Mouse (Mus musculus): ENCODE data around the gene Oxct2a. TPM values are rescaled to one million over a fixed set of nuclear protein-coding genes. Genes with fewer than 3 reads are reported as not detected.
"Not testable (repeated sequence)": the region's sequence is repeated elsewhere in the genome, so short reads cannot be mapped to it uniquely, and the experiment has no call there.

Oxct2a gene
- polyA plus RNA-seq, 1 experiment from 2014 or later, result not detected

- Histone ChIP-seq H3K9ac (no peak overlapping the region), H3K4me2 (no peak overlapping the region), H3K27ac (no peak overlapping the region), H3K9me3 (replicated peaks) (no peaks in the 10 kb centered on the region), H3K27me3 (peaks cover 14% of the 10 kb centered on the region), H3K4me3 (replicated peaks) (no peak overlapping the region), H3K36me3 (no peaks in the 10 kb centered on the region), H3K4me1 (no peaks in the 10 kb centered on the region)
- ATAC-seq (replicated peaks; ENCODE audit: low FRiP score), result no peak
- 68% methylated on average over 14 of the region's 14 CpGs for WGBS
Measured at GRCm38 (mm10) chr4:123335796-123336585, 12.6 kb upstream of the Oxct2a start.

DNA sequence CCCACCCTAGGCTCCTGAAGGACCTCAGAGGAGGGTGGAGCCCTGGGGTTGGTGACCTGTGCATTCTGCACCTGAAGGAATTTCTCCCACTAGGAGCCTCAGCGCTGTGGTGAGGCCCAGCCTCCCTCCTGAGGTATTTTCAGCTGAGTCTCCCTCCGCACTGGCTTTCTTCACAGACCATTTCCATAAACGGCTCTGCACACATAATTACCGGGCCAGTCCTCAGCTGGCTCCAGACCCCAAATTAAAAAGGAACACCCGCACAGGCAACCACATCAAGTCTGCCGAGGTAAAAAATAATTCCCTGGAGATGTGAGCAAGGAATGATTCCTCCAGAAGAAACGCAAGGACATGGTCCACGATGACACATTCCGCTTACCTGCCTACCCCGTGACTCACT, 11.8 kb upstream of the Oxct2a start:
- ATAC-seq (replicated peaks; ENCODE audit: low FRiP score); H3K9me3 ChIP-seq (replicated peaks); H3K27ac ChIP-seq; H3K27me3 ChIP-seq; H3K4me1 ChIP-seq; H3K4me3 ChIP-seq (replicated peaks); H3K4me2 ChIP-seq; H3K36me3 ChIP-seq; H3K9ac ChIP-seq: not testable (repeated sequence)
- 76% methylated on average over 10 of the region's 10 CpGs for WGBS

DNA sequence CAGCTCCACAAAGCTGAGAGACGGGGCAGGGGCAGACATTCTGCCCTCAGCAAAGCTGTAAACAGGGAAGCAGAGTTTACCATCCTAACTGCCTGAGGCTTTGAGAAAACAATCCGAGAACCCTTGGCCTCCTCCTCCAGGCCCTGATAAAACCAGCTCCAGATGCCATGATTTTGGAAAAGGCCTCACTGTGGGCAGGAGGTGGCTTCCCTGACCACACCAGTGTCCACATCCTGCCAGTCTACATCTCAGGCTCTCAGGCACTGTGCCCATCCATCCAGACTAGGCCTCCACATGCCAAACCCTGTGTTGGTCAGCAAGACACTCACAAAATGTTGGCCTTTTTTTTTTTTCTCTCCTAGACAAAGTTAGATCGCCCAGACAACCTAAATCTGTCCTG, 10.7 kb upstream of the Oxct2a start:
- no peaks in the 10 kb centered on the region for H3K4me1 ChIP-seq
- 0 out of 2 replicates have a peak, but pooled peaks cover 3% of the 10 kb centered on the region for H3K27me3 ChIP-seq
- H3K4me3 ChIP-seq (replicated peaks), result no peak overlapping the region
- H3K9ac ChIP-seq, result no peak overlapping the region
- no peak overlapping the region for H3K4me2 ChIP-seq
- H3K36me3 ChIP-seq, result no peaks in the 10 kb centered on the region
- ATAC-seq (replicated peaks; ENCODE audit: low FRiP score), result no peak
- H3K27ac ChIP-seq, result no peak overlapping the region
- WGBS, result 59% methylated on average over 3 of the region's 3 CpGs
- no peaks in the 10 kb centered on the region for H3K9me3 ChIP-seq (replicated peaks)

DNA sequence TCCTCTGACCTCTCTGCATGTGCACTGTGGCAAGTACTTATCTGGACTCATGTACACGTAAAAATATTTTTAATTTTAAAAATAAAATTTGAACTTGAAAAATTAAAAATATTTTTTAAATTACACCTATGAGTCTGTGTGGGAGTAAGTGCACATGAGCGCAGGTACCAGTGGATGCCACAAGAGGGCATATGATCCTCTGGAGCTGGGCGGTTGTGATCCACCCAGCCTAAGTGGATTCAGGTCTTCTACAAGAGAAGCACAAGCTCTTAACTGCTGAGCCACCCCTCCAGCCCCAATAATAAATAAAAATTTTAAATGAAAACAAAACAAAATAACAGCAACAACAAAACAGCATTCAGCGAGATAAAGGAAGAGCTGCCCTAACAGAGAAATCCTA, 9.7 kb upstream of the Oxct2a start:
- Histone ChIP-seq H3K4me3 (replicated peaks) (no peak overlapping the region), H3K9ac (no peak overlapping the region), H3K4me1 (no peaks in the 10 kb centered on the region), H3K9me3 (replicated peaks) (no peaks in the 10 kb centered on the region), H3K36me3 (no peaks in the 10 kb centered on the region), H3K27me3 (0 out of 2 replicates have a peak, but pooled peaks cover 3% of the 10 kb centered on the region), H3K27ac (no peak overlapping the region), H3K4me2 (no peak overlapping the region)
- no peak for ATAC-seq (replicated peaks; ENCODE audit: low FRiP score)
- WGBS, result 96% methylated on average over 4 of the region's 4 CpGs

GRCm38 (mm10) chr4:123331961-123332360, 8.5 kb upstream of the Oxct2a start:
- not testable (repeated sequence) for ATAC-seq (replicated peaks; ENCODE audit: low FRiP score)

GRCm38 (mm10) chr4:123331326-123331725, 7.9 kb upstream of the Oxct2a start:
- no peak overlapping the region for H3K4me3 ChIP-seq (replicated peaks)
- no peak for ATAC-seq (replicated peaks; ENCODE audit: low FRiP score)
- 0 out of 2 replicates have a peak, but pooled peaks cover 7% of the 10 kb centered on the region for H3K27me3 ChIP-seq
- H3K9me3 ChIP-seq (replicated peaks), result no peaks in the 10 kb centered on the region
- H3K27ac ChIP-seq, result no peak overlapping the region
- 59% methylated on average over 5 of the region's 5 CpGs for WGBS
- no peaks in the 10 kb centered on the region for H3K4me1 ChIP-seq
- H3K9ac ChIP-seq, result no peak overlapping the region
- no peaks in the 10 kb centered on the region for H3K36me3 ChIP-seq
- no peak overlapping the region for H3K4me2 ChIP-seq

More at GRCm38 (mm10) chr4:123331961-123332360, 8.5 kb upstream of the Oxct2a start:
- H3K9me3 ChIP-seq (replicated peaks); H3K4me3 ChIP-seq (replicated peaks); H3K4me1 ChIP-seq; H3K27me3 ChIP-seq; H3K36me3 ChIP-seq; H3K27ac ChIP-seq; H3K9ac ChIP-seq; H3K4me2 ChIP-seq: not testable (repeated sequence)
- 63% methylated on average over 1 of the region's 1 CpGs for WGBS

- H3K4me3 ChIP-seq (replicated peaks), result no peak overlapping the region
- H3K4me2 ChIP-seq, result no peak overlapping the region
- H3K9ac ChIP-seq, result no peak overlapping the region
- H3K27ac ChIP-seq, result no peak overlapping the region
- H3K9me3 ChIP-seq (replicated peaks), result no peaks in the 10 kb centered on the region
- H3K4me1 ChIP-seq, result no peaks in the 10 kb centered on the region
- no peaks in the 10 kb centered on the region for H3K36me3 ChIP-seq
- 0 out of 2 replicates have a peak, but pooled peaks cover 13% of the 10 kb centered on the region for H3K27me3 ChIP-seq
- WGBS, result 71% methylated on average over 6 of the region's 6 CpGs
- ATAC-seq (replicated peaks; ENCODE audit: low FRiP score), result no peak
Measured at GRCm38 (mm10) chr4:123328946-123329345, 5.5 kb upstream of the Oxct2a start.

DNA sequence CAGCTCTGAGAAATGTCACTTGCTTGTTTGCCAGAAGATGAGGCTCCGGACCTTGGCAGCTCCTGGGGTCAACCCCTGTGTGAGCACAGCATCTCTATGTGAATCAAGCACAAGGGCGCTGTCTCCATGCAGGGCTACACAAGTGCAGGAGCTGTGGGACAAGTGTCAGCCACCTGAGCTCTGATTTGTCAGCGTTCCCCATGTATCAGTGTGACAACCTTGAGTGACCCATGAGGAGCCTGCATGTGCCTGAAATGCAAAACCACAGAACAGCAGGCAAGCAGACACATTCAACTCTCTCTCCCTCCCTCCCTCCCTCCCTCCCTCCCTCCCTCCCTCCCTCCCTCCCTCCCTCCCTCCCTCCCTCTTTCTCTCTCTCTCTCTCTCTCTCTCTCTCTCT, 4.2 kb upstream of the Oxct2a start:
- H3K36me3 ChIP-seq, result no peaks in the 10 kb centered on the region
- ATAC-seq (replicated peaks; ENCODE audit: low FRiP score), result no peak
- no peak overlapping the region for H3K27ac ChIP-seq
- H3K4me3 ChIP-seq (replicated peaks), result no peak overlapping the region
- no peak overlapping the region for H3K4me2 ChIP-seq
- no peaks in the 10 kb centered on the region for H3K9me3 ChIP-seq (replicated peaks)
- peaks cover 7% of the 10 kb centered on the region for H3K4me1 ChIP-seq
- 50% methylated on average over 3 of the region's 3 CpGs for WGBS
- no peak overlapping the region for H3K9ac ChIP-seq
- peaks cover 23% of the 10 kb centered on the region for H3K27me3 ChIP-seq

DNA sequence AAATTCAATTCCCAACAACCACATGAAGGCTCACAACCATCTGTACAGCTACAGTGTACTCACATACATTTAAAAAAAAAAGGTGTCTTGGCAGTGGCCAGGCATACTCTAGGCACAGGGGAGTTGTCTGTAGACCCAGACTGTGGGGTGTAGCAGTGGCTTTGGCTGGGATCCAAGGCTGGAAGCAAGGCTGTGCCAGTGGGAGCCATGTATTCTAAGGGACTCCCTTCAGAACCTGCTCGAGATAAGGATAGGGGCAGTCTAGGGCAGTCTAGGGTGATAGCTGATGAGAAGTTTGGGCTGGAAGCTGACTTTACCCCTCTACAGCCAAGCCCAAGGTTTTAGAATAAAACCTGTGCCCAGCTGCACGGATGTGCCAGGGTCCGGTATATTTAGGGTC, 2.7 kb upstream of the Oxct2a start:
- no peaks in the 10 kb centered on the region for H3K36me3 ChIP-seq
- peaks cover 24% of the 10 kb centered on the region for H3K27me3 ChIP-seq
- H3K4me2 ChIP-seq, result no peak overlapping the region
- no peaks in the 10 kb centered on the region for H3K9me3 ChIP-seq (replicated peaks)
- no peak overlapping the region for H3K9ac ChIP-seq
- 63% methylated on average over 3 of the region's 3 CpGs for WGBS
- H3K27ac ChIP-seq, result no peak overlapping the region
- no peak for ATAC-seq (replicated peaks; ENCODE audit: low FRiP score)
- H3K4me1 ChIP-seq, result peaks cover 8% of the 10 kb centered on the region
- H3K4me3 ChIP-seq (replicated peaks), result no peak overlapping the region

GRCm38 (mm10) chr4:123322910-123323309, 524 bp downstream of the Oxct2a start:
- peaks cover 24% of the 10 kb centered on the region for H3K27me3 ChIP-seq
- peak overlapping the region; percentile 36 for H3K4me3 ChIP-seq (replicated peaks)
- H3K9me3 ChIP-seq (replicated peaks); H3K36me3 ChIP-seq; H3K9ac ChIP-seq; H3K27ac ChIP-seq; H3K4me1 ChIP-seq: not testable (repeated sequence)
- peak overlapping the region; percentile 67 for H3K4me2 ChIP-seq
- 17% methylated on average over 14 of the region's 38 CpGs for WGBS
- ATAC-seq (replicated peaks; ENCODE audit: low FRiP score), result peak; percentile 30; the same call in 1 of the 2 replicates

GRCm38 (mm10) chr4:123314497-123314896, 8.9 kb downstream of the Oxct2a start:
- WGBS, result 85% methylated on average over 3 of the region's 3 CpGs
- Histone ChIP-seq H3K36me3 (no peaks in the 10 kb centered on the region), H3K9ac (no peak overlapping the region), H3K4me1 (no peaks in the 10 kb centered on the region), H3K27ac (no peak overlapping the region), H3K4me3 (replicated peaks) (no peak overlapping the region), H3K27me3 (no peaks in the 10 kb centered on the region), H3K4me2 (no peak overlapping the region), H3K9me3 (replicated peaks) (no peaks in the 10 kb centered on the region)
- ATAC-seq (replicated peaks; ENCODE audit: low FRiP score), result no peak

GRCm38 (mm10) chr4:123313010-123313409, 10.4 kb downstream of the Oxct2a start:
- Histone ChIP-seq H3K9ac (no peak overlapping the region), H3K9me3 (replicated peaks) (no peaks in the 10 kb centered on the region), H3K4me3 (replicated peaks) (no peak overlapping the region), H3K4me1 (no peaks in the 10 kb centered on the region), H3K27ac (no peak overlapping the region), H3K4me2 (no peak overlapping the region), H3K36me3 (no peaks in the 10 kb centered on the region), H3K27me3 (no peaks in the 10 kb centered on the region)
- WGBS, result 77% methylated on average over 6 of the region's 6 CpGs
- no peak for ATAC-seq (replicated peaks; ENCODE audit: low FRiP score)

DNA sequence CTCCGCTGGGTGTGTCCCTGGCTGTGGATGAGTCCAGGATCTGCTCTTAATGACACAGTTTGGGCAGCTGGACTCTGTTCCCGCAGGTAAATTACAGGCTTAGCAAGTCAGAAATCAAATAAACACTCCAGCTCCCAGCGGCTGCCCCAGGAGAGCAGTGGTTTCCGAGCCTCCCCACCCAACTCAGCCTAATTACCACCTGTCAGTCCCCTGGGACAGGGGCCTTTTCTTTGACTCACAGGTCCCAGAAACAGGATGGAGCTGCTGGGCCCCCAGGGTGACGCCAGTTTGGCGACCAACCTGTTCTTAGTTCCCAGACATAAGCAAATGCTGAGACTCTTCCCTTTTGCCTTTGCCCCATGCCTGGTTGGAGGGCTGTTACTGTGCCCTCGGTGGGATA, 11.6 kb downstream of the Oxct2a start:
- Histone ChIP-seq H3K4me3 (replicated peaks) (no peak overlapping the region), H3K27me3 (no peaks in the 10 kb centered on the region), H3K4me2 (no peak overlapping the region), H3K27ac (no peak overlapping the region), H3K9me3 (replicated peaks) (no peaks in the 10 kb centered on the region), H3K9ac (no peak overlapping the region), H3K4me1 (no peaks in the 10 kb centered on the region), H3K36me3 (0 out of 2 replicates have a peak, but pooled peaks cover 2% of the 10 kb centered on the region)
- no peak for ATAC-seq (replicated peaks; ENCODE audit: low FRiP score)
- 83% methylated on average over 7 of the region's 7 CpGs for WGBS
